Mouse (Mus musculus) ovary, postnatal 10 days (tissue): ENCODE measurements around the gene Vps25.
A peak's percentile ranks its signal among the peaks of the same experiment; 100 is the strongest.

Experiments used
- DNase-seq: peaks from one replicate; pipeline ENCODE4 v3.0.0; 2022; ENCODE audit warnings: low spot score

Vps25 gene

DNA sequence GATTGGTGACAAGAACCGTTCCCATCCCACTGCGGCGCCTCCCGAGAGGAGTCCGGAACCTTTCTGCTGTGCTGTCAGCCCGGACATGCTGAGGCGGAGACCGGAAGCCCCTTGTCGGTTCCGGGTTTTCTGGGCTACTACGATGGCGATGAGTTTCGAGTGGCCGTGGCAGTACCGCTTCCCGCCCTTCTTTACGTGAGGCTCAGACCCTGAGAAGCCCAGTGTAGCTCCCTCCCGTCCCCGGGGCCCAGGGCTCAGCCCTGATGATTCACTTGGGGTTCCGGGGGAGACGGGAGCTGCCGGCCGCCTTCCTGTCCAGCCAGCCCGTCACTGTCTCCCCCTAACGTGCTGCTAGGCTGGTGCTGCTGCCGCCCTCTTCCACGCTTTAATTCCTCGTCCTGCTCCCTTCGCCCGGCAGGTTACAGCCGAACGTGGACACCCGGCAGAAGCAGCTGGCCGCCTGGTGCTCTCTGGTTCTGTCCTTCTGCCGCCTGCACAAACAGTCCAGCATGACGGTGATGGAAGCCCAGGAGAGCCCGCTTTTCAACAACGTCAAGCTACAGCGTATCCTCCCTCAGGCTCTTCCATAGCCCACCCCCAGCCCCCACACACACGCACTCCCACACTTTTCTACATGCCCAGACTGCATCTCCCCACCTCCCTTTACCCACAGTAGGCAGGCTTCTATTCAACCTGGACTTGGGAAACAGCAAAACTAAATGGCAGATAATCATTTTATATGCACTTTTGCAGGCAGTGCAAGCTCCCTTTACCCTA, at the start of gene Vps25:
Vps25 (plus strand) TSS at position 95 of the 777 bp plus-strand sequence.
- peak; percentile 74 for DNase-seq

DNA sequence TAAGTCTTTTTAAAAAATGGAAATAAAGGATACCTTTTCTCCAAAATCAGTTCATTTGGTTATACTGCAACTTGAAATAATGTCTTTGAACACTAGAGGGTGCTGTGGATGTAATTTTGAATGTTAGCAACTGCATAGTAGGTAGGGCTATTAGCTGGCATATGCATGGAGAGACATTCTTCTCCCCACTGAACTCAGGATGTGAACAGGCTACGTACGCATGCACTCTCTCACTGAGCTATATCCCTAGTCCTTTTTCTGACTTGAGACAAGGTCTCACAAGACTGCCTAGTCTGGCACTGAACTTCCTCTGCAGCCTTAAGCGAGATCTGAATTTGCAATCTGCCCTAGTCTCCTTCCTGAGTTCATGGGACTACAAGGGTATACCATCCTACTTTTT, 41.5 kb upstream of the Vps25 start:
- no peak for DNase-seq

DNA sequence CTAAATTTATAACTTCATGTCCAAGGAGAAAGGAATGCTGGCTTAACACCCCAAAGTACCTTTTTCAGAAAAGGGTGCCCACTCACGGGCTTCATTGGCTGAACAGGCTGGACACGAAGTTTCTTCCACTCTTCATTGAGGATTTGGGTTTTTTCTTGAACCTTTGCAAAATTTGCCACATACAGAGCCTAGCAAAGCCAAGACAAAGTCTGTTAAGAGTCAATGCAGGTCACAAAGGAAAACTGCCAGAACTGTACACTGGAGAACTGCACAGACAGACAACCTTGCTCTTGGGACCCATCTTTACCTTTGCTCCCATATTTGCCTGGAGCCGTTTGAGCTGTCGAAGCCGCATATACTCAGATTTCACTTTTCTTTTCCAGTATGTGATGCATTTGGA, 36.6 kb upstream of the Vps25 start:
- DNase-seq, result no peak

DNA sequence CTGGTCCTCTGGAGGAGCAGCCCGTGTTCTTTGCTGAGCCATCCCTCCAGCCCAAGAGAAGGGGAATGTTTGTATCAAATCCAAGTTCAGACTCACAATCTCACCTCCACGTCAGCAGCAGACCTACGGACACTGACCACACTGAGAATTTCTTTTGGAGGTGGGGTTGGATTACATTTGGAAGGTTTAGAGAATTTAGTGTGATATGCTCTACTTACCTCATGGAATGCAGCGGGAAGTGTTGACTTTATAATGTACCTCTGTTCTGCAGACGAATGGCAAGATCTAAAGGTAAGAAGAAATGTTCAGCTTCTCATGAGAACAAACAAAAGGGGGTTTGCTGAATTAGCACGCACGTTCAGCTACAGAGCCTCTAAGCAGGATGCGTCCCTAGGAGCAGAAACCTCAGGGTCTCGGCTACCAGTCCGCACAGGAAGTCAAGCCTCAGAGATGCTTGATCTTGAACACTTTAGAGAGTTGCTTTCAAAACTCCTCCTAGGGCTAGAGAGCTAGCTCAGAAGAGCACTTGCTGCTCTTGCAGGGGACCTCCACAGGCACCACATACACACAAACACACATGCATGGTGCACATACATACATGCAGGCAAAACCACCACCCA, 35.0 kb upstream of the Vps25 start:
- DNase-seq, result no peak

DNA sequence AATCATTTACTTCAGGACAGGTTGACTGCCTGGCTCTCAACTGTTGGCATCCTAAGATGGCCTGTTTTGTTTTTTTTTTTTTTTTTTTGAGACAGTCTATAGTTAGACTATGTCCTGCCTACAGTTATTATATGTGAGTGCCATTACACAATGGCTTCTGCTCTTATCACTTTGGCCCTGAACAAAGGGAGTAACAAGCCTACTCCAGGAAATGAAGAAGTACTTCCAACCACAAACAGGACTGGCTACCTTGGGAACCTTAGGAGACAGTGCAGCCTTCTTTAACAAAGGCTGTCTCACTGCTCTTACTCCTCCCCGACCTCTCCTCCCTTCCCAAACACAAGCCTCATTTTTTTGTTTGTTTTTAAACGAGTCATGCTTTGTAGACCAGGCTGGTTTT, 32.7 kb upstream of the Vps25 start:
- no peak for DNase-seq

DNA sequence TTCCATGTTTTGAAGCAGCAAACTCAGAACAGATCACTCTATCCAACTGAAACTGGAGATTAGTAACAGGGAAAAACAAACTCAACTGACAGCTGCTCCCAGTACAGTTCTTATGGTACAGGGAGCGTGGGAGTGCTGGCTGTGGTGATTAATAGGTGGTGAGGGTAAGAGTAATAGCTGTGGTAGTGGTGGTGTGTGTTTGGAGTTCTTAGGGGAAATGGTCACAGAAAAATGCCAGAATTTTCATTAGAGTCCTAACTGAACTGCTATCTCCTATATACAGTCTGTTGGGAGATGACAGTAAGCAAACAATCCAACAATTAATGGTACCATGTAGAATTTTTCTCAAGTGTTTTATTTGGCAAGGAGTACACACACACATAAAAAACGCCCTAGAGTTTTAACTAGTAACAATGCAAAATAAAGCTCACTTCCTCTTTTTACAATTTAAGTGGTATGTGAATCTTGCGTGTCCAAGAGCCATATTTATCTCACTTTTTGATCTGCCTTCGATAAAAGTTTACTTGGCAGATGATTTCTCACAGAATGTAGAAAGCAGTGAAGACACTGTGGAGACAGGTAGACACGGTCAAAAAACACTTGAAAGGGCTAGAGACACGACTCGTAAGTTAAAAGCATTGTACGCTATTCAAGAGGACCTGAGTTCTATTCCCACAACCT, 32.1 kb upstream of the Vps25 start:
- DNase-seq, result no peak

DNA sequence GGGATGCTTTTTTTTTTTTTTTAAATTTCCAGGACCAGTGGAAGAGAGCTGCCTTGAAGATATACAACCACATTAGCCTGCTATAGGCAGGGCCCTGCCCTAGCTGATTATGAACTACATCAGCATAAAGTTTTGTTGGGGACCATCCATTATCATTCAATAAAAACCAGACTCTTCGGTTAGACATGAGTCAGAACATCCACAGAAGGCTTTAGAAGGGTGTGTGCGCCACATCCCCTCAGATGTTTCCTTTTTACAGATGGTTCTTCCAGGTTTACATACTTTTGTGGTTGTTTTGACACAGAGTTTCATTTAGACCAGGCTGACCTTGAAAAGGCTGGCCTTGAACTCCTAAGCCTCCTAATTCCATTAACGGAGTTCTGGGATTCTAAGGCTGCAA, 29.2 kb upstream of the Vps25 start:
- DNase-seq, result no peak

DNA sequence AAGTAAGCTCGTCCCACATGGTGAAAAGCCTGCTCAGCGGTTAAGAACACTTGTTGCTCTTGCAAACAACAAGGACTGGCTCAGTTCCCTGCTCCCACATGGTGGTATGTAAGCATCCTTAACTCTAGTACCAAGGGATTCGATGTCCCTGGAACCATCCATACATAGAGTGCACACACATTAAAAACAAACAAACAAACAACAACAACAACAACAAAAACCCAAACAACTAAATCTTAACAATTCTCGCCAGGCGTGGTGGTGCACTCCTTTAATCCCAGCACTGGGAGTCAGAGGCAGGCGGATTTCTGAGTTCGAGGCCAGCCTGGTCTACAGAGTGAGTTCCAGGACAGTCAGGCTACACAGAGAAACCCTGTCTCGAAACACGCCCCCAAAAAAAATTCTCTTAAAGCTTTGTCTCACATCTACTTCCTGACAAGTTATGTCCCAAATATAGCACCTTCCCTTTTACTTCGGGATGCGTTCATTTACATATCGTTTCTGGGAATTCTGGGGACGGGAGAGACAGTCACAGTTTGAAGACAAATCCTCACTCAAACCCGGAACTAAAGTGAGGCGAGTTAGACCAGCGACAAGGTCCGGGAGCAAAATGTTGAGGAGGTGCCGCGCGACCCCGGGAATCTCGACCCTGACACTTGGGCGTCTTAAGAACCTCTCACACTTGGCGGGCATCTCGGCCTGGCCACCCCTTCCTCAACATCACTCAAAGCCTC, 28.0 kb upstream of the Vps25 start:
- DNase-seq, result no peak

DNA sequence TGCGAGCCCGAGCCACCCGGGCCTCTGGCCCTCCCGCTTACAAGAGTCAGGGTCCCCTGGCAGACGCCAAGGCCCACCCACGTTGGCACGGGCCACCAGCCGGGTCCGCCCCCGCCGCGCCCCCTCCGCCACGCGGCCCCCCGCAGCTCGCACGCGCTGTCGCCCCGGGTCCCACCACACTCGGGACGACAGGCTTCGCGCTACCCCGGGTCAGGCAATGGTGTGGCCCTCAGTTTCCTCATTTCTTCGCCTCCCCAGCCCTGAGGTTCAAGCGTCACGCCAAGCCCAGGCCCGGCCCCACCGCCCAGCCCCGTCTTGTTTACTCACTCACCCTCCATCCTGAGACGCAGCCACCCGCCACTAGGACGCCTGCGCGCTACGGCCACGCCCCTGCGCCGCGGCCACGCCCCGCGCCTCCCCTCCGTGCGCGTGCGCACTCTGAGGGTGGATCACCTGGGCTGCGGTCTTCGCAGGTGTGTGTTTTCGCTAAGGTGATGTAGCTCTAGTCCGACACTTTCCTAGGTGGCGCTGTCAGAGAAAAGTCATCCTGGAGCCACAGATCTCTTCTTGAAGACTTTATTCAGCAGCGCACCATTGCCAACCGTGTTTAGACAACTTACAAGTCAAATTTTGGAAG, 27.3 kb upstream of the Vps25 start, which contains the start of gene Ezh1:
Ezh1 (minus strand) TSS at position 399 of the 637 bp plus-strand sequence.
- DNase-seq, result peak; percentile 85

DNA sequence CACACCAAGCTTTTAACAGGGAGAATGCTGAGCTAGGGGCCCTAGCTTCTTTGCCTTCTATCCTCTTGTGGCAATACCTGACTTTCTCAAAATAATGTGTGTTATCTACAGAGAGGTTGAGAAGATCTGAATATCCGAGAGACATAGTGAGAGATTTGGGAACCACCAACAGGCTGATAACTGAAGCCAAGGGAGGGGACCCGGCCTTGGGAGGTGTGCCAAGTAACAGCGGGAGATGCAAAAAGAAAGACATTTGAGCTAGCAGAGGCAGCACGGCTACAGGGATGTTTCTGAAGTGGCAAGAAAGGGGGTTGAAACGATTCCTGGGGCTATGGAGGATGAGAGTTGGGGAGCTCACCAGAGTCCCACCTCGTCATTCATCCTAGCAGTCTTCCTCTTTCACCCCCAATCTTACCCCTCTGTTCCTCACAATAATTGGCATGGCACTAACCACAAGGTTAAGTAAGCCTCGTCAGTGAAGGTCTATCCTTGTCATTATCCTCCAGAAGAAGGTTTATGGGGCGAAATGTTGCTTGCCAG, 24.1 kb upstream of the Vps25 start:
- no peak for DNase-seq

DNA sequence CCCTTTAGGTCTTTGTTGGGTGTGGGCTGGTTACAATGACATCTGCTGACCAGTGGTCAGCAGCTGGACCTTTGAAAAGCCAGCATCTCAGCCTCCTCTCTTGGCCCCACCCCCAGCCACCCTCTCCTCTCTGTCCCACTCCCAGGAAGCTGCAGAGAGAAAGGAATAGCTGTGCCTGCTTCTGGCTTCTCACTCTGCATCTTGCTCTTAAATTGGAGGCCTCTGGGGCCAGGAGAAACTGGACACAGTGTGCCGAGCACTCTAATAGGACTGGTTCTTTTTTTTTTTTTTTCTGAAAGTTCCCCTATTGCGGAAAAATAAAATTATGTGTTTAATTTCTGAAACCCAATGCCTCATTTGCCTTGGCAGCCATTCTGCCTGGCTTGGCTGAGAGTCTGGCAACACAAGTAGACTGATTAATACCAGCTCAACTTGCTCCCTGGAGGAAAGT, 23.4 kb upstream of the Vps25 start:
- DNase-seq, result no peak

DNA sequence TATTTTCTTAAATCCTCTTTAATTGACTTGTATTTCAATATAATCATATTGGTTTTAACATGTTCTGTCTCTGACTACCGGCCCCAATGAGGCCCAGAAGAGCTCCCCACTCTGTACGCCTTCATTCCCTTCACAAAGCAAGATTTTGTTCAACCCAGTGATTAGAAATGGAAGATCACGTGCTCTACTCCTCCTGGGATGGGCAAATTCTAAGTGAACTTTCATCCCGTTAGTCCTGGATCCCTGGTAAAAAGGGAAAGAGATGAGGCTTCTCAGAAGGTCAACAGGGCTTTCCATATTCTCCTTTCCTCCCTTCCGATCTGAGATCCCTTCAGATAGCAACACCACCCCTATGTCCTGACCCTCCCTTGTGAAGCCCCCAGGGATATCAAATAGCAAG, 23.0 kb upstream of the Vps25 start:
- DNase-seq, result no peak

DNA sequence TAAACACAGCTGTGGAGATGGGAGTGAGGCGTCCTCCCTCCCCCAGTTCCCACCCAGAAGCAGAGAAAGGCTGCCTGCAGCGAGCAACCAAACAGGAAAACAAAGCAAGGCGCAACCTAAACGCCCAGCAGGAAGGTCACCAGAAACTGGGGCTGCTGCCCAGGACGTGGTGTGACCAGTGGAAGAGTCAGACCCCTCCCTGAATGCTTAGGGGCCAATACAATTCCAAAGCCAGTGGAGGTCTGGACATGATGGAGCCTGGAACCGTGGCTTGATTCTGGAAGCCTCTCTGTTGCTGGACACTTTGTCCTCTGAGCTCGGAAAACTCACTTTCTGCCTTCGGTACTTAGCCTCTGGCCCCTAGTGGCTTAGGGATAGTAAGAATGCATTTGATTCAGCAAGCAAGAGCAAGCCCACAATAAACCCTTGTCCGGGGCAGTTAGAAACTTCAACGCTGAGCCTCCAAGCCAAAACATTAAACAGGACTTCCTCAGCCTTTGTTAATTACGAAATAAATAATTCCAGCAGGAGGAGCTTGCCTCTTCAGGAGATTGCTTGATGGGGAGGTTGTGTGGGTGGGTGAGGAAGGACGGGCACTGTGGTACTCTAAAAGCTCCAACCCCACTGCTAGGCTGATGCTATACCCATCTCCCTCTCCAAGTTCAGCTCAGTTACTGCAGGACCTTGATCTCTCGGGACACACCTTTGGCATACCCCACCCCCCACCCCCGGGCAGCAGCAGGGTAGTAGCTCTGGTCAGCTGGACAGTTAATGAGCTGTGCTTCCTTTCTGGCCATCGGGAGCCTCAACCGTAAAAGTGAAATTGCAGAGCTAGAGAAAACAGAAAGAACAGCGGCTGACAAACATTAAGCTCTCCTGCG, 22.3 kb upstream of the Vps25 start:
- peak; percentile 30 for DNase-seq

DNA sequence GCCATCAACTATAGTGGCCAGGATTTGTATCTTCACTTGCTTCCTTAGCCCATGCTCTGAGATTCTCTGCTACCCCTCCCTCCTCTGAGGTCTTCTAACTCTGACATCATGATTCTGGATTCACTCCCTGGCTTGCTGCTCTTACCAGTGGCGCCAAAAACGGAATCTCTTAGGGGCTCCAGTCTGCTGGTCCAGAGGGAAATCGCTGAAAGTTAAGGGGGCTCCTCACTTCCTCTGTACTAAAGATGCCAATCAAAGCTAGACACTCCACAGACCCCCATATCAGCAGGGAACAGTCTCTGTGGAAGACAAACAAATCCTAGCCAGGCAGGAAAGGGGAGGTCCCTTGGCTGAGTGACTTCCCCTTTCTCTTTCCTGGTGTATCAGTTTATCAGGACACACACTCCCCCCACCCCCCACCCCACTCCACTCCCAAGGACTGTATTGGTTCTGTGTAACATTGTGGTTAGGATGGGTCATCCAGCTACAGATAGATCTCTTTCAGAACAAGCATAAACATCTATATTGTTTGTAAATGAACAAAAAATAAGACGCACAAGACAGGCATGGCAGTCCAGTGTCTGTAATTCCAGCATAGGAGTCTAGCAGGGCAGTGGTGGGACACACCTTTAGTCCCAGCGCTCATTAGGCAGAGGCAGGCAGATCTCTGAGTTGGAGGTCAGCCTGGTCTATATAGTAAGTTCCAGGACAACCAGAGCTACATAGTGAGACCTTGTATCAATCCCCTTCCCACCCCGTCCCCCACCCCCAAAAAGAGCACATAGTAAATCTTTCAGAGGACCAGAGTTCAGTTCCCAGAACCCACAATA, 21.3 kb upstream of the Vps25 start:
- no peak for DNase-seq

DNA sequence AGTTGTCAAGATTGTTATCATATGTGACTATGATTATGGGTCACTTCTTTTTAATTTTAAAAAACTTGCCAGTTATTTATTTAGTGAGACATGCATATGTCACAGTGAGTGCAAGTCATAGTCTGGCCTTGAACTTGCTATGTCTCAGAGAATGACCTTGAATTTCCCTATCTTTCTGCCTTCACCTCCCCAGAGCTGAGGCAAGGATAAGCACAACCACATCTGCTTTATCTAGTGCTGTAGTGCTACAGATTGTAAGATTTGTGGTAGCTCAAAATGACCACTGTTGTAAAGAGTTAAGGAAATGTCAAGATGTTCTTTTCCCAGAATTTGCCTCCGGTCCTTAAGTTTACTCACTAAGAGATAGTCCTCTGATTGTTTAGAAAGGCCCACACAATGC, 20.3 kb upstream of the Vps25 start:
- DNase-seq, result no peak

DNA sequence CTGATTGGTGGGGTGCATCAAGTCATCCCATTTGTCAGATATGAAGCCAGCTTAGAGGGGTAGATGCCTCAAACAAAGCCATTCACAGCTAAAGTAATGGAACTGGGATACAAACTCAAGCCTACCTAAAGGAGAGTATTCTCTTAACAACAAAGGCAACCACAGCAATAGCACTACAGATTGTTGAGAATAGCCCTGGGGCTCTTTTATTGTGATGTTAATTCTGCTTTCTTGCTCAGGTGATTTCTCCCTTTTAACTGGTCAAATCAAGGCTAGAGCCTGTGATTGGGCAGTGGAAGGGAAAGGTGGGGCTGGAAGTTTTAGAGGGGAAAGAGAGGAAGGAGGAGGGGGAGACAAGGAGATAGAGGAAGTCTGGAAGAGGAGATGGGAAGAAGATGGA, 19.4 kb upstream of the Vps25 start:
- DNase-seq, result no peak

DNA sequence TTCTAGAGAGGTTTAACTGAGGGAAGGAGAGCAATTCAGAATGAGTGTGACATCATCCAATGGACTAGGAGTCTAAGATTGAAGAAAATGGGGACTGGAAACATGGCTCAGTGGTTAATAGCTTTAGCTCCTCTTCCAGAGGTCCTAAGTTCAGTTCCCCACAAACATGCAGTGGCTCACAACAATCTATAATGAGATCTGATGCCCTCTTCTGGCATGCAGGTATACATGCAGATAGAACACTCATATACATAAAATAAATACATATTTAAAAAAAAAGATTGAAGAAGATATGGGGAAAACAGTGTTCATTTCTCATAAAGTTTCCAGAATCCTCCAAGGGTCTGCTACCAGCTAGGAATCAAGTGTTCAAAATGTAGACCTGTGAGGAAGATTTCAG, 18.1 kb upstream of the Vps25 start:
- DNase-seq, result no peak

DNA sequence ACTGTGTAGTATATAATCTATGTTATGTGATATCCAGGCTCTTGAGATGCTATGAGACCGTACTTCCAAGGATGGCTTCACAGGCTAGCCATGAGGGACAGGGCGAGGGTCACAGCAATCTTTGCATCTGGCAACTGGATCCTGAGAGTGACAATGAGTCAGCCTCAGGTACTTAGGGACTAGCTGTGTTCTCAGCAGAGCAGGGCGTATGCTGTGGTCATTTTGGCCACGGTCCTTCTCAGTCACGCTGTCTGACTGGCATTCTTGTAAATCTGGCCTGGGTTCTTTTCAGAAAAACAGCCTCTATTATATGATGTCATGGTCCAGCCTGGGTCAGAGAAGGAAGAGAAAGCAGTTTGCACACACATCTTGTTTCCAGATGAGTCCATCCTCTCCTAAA, 16.7 kb upstream of the Vps25 start:
- no peak for DNase-seq

DNA sequence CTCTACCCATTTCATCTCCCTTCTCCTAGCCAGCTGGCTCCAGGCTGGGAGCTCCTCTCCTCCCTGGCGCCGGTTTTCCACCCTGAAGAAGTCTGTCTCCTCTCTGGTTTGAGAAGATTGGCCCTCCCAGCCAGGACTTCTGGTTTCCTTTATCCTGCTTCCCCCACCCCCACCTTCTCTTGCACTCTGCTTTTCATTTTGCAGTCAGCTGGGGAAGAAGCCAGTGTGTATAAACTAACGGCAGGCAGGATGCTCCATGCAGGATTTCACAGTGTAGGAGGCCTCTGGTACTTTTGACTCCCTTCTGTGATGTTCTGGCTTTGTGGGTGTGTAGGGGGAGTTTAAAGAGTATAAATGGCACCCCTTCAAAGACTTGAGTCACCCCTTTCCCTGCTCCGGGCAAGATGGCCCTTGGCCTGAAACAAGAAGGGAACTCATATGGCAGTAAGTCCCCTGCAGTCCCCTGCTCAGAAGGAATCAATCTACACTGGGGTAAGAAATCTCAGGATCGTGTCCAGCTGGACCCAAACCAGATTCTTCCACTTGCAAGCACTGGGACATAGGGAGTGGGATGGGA, 15.3 kb upstream of the Vps25 start:
- DNase-seq, result no peak
